Mouse (Mus musculus) forebrain, postnatal 0 days (tissue): ENCODE measurements at regions not wholly inside any gene's neighbourhood (a gene's known extent, or its start where the extent isn't known, plus 50 kb on each side); places are given as distances from the start of the nearest gene placed in this dataset.
A peak's percentile ranks its signal among the peaks of the same experiment; 100 is the strongest.

Source experiments
- ATAC-seq: fragments of 200-750 bp; cut with Nextera tagmentation; 2 replicates; pipeline ENCODE4 v1.8.0; 2017; ENCODE audit warnings: mild to moderate bottlenecking, moderate library complexity
- DNase-seq: peaks from one replicate; pipeline ENCODE4 v3.0.0-alpha.2; 2015
- H3K27ac ChIP-seq: fragments of 300-500 bp; sonication (generic); 2 replicates; pipeline ENCODE4 v1.5.1; 2014; ENCODE audit warnings: low read depth, mild to moderate bottlenecking, antibody characterized with exemption, low read length, moderate library complexity, mixed read lengths
- H3K27me3 ChIP-seq: fragments of 300-500 bp; sonication (generic); 2 replicates; pipeline ENCODE4 v1.6.1; 2014; ENCODE audit warnings: mild to moderate bottlenecking, low read length, mixed read lengths; ENCODE audit not compliant: insufficient read depth
- H3K36me3 ChIP-seq: fragments of 300-500 bp; sonication (generic); 2 replicates; pipeline ENCODE4 v1.6.1; 2014; ENCODE audit warnings: mild to moderate bottlenecking, moderate library complexity; ENCODE audit not compliant: insufficient read depth
- H3K4me1 ChIP-seq: fragments of 300-500 bp; sonication (generic); 2 replicates; pipeline ENCODE4 v1.6.1; 2014; ENCODE audit warnings: antibody characterized with exemption; ENCODE audit not compliant: insufficient read depth
- H3K4me2 ChIP-seq: fragments of 300-500 bp; sonication (generic); 2 replicates; pipeline ENCODE4 v1.6.1; 2014; ENCODE audit warnings: low read depth, mild to moderate bottlenecking, moderate library complexity
- H3K4me3 ChIP-seq: fragments of 300-500 bp; sonication (generic); 2 replicates; pipeline ENCODE4 v1.5.1; 2014; ENCODE audit warnings: low read depth, low read length, mixed read lengths
- H3K9ac ChIP-seq: fragments of 300-500 bp; sonication (generic); 2 replicates; pipeline ENCODE4 v1.6.1; 2014; ENCODE audit warnings: mild to moderate bottlenecking
- H3K9me3 ChIP-seq: fragments of 300-500 bp; sonication (generic); 2 replicates; pipeline ENCODE4 v1.6.1; 2016; ENCODE audit warnings: low read length
- CTCF ChIP-seq: sonication (generic); IDR thresholded peaks from 2 replicates; pipeline ENCODE4 v1.5.1; 2016; ENCODE audit warnings: antibody characterized with exemption, control low read depth, low read depth
- WGBS: fragments of 180-500 bp; shearing (Covaris S2); extraction: QIAGEN DNeasy Blood & Tissue Kit; methylation state at CpG from one replicate; pipeline ENCODE4 v1.1.7; 2014; 5-methylcytosine and 5-hydroxymethylcytosine counted together

GRCm38 (mm10) chr3:35387386-35387785 is 366.5 kb upstream of the Atp11b start:
- Histone ChIP-seq H3K9me3 (no peaks in the 10 kb centered on the region), H3K27ac (no peak overlapping the region), H3K36me3 (no peaks in the 10 kb centered on the region), H3K27me3 (no peaks in the 10 kb centered on the region), H3K9ac (no peak overlapping the region), H3K4me2 (no peak overlapping the region), H3K4me3 (no peak overlapping the region), H3K4me1 (no peaks in the 10 kb centered on the region)
- 70% methylated on average over 5 of the region's 5 CpGs for WGBS
- ATAC-seq (no peak), DNase-seq (no peak)
- TF ChIP-seq CTCF, result no peak

GRCm38 (mm10) chr3:35392657-35393056 is 361.2 kb upstream of the Atp11b start:
- 92% methylated on average over 2 of the region's 2 CpGs for WGBS

GRCm38 (mm10) chr3:35400213-35400612 is 353.7 kb upstream of the Atp11b start:
- H3K36me3 ChIP-seq, result no peaks in the 10 kb centered on the region
- no peaks in the 10 kb centered on the region for H3K4me1 ChIP-seq
- no peak overlapping the region for H3K27ac ChIP-seq
- WGBS, result 74% methylated on average over 6 of the region's 6 CpGs
- DNase-seq (no peak), ATAC-seq (no peak)
- H3K4me2 ChIP-seq, result no peak overlapping the region
- H3K4me3 ChIP-seq, result no peak overlapping the region
- TF ChIP-seq CTCF, result no peak
- H3K9ac ChIP-seq, result no peak overlapping the region
- no peaks in the 10 kb centered on the region for H3K9me3 ChIP-seq
- no peaks in the 10 kb centered on the region for H3K27me3 ChIP-seq

More at GRCm38 (mm10) chr3:35392657-35393056, 361.2 kb upstream of the Atp11b start:
- no peak for ATAC-seq
- H3K27ac ChIP-seq, result no peak overlapping the region
- no peaks in the 10 kb centered on the region for H3K27me3 ChIP-seq
- H3K4me3 ChIP-seq, result no peak overlapping the region
- no peak for TF ChIP-seq CTCF
- H3K9me3 ChIP-seq, result no peaks in the 10 kb centered on the region
- H3K4me1 ChIP-seq, result no peaks in the 10 kb centered on the region
- no peak overlapping the region for H3K9ac ChIP-seq
- H3K4me2 ChIP-seq, result no peak overlapping the region
- no peak for DNase-seq
- no peaks in the 10 kb centered on the region for H3K36me3 ChIP-seq

GRCm38 (mm10) chr3:35402666-35403065 is 351.2 kb upstream of the Atp11b start:
- ATAC-seq (no peak), DNase-seq (no peak)
- 82% methylated on average over 10 of the region's 10 CpGs for WGBS
- no peaks in the 10 kb centered on the region for H3K36me3 ChIP-seq
- H3K27me3 ChIP-seq, result no peaks in the 10 kb centered on the region
- no peaks in the 10 kb centered on the region for H3K9me3 ChIP-seq
- no peak overlapping the region for H3K27ac ChIP-seq
- no peak overlapping the region for H3K4me3 ChIP-seq
- no peak overlapping the region for H3K4me2 ChIP-seq
- H3K4me1 ChIP-seq, result no peaks in the 10 kb centered on the region
- no peak for TF ChIP-seq CTCF
- H3K9ac ChIP-seq, result no peak overlapping the region

GRCm38 (mm10) chr3:35403952-35404351 is 350.0 kb upstream of the Atp11b start:
- Histone ChIP-seq H3K27ac (no peak overlapping the region), H3K4me1 (no peaks in the 10 kb centered on the region), H3K9ac (no peak overlapping the region), H3K9me3 (no peaks in the 10 kb centered on the region), H3K4me3 (no peak overlapping the region), H3K4me2 (no peak overlapping the region), H3K36me3 (no peaks in the 10 kb centered on the region), H3K27me3 (no peaks in the 10 kb centered on the region)
- TF ChIP-seq CTCF, result no peak
- no peak for DNase-seq
- WGBS, result 46% methylated on average over 5 of the region's 5 CpGs
- ATAC-seq, result no peak

- H3K27ac ChIP-seq, result peak overlapping the region; percentile 1
- ATAC-seq (peak; percentile 61), DNase-seq (peak; percentile 54)
- no peak for TF ChIP-seq CTCF
- H3K36me3 ChIP-seq, result no peaks in the 10 kb centered on the region
- 6% methylated on average over 10 of the region's 10 CpGs for WGBS
- H3K9me3 ChIP-seq, result no peaks in the 10 kb centered on the region
- H3K4me3 ChIP-seq, result no peak overlapping the region
- no peak overlapping the region for H3K9ac ChIP-seq
- H3K27me3 ChIP-seq, result no peaks in the 10 kb centered on the region
- no peak overlapping the region for H3K4me2 ChIP-seq
- no peaks in the 10 kb centered on the region for H3K4me1 ChIP-seq
Measured at GRCm38 (mm10) chr3:35404492-35405390, 349.2 kb upstream of the Atp11b start.

GRCm38 (mm10) chr3:35405621-35406079 is 348.3 kb upstream of the Atp11b start:
- DNase-seq, result peak; percentile 63
- H3K36me3 ChIP-seq, result no peaks in the 10 kb centered on the region
- peak overlapping the region; percentile 1 for H3K27ac ChIP-seq
- WGBS, result 14% methylated on average over 14 of the region's 14 CpGs
- no peaks in the 10 kb centered on the region for H3K4me1 ChIP-seq
- no peak overlapping the region for H3K9ac ChIP-seq
- no peaks in the 10 kb centered on the region for H3K27me3 ChIP-seq
- peak; percentile 48 for TF ChIP-seq CTCF
- H3K4me2 ChIP-seq, result no peak overlapping the region
- no peak overlapping the region for H3K4me3 ChIP-seq
- H3K9me3 ChIP-seq, result no peaks in the 10 kb centered on the region
- peak; percentile 80 for ATAC-seq
